Comparison of ENCODE assay signal across 9 mouse cellular contexts in genomic region chr11:53758791-53759351, GRCm38 (mm10). TPM values are rescaled to one million over a fixed set of nuclear protein-coding genes. Genes with fewer than 3 reads are reported as not detected.
DNase-seq lines count a peak whose midpoint lies in the region; ATAC-seq and TF ChIP-seq lines count a peak whose summit lies in the region.
"Had no signal": no experiment of that assay in that cellular context is flagged by ENCODE, and none has a peak within 500 bp of the region (broad histone marks: within the 10 kb centered on the region; RNA-seq: fewer than 3 reads in every experiment).

No protein-coding gene starts in this region.

- no peak overlapping the region for H3K4me3 ChIP-seq in heart, adult 2 months
- no peak overlapping the region for H3K4me3 ChIP-seq in MEL (ENCODE audit: control insufficient read depth in 1 of 2, insufficient read depth in 1 of 2, low read depth in 2 of 2, low read length in 2 of 2)
- H3K4me3 ChIP-seq in heart, embryonic 16.5 days (ENCODE audit: low read length): no peak overlapping the region

- H3K4me2 ChIP-seq in heart, embryonic 16.5 days (ENCODE audit: low read depth, low read length): no peak overlapping the region

- H3K79me2 ChIP-seq in heart, adult 2 months (replicated peaks; ENCODE audit: control insufficient read depth, insufficient read depth, low read length): no peaks in the 10 kb centered on the region
- no peaks in the 10 kb centered on the region; the same call in 1 of the 2 replicates for H3K79me2 ChIP-seq in MEL (ENCODE audit: control insufficient read depth, insufficient read depth, low read length, poor library complexity)

- TF ChIP-seq EP300 in heart, adult 2 months (IDR thresholded peaks at IDR 0.05; ENCODE audit: insufficient read depth, low read depth, low read length): 0 out of 2 replicates have a peak, but pooled peaks have one; percentile 64
- no peak for TF ChIP-seq EP300 in MEL (IDR thresholded peaks at IDR 0.05; ENCODE audit: low read depth in 1 of 2, low read length in 2 of 2)

- H3K27me3 ChIP-seq in heart, adult 2 months (ENCODE audit: control insufficient read depth, insufficient read depth, low read length): no peaks in the 10 kb centered on the region
- H3K27me3 ChIP-seq in MEL (ENCODE audit: control insufficient read depth in 1 of 2, insufficient read depth in 2 of 2, low read length in 2 of 2): no peaks in the 10 kb centered on the region; a peak in 1 of 4 replicates
- no peaks in the 10 kb centered on the region for H3K27me3 ChIP-seq in heart, embryonic 16.5 days (ENCODE audit: control insufficient read depth, insufficient read depth, low read length)

- no peak for TF ChIP-seq POLR2A in heart, adult 2 months (IDR thresholded peaks at IDR 0.05; ENCODE audit: insufficient read depth, low read depth, low read length)
- no peak for TF ChIP-seq POLR2A in MEL (IDR thresholded peaks at IDR 0.05; ENCODE audit: control insufficient read depth in 1 of 2, insufficient read depth in 1 of 2, low read depth in 1 of 2, low read length in 2 of 2, poor library complexity in 1 of 2)

- H3K4me1 ChIP-seq in heart, adult 2 months (ENCODE audit: control insufficient read depth, insufficient read depth, low read length): peaks cover 26% of the 10 kb centered on the region
- H3K4me1 ChIP-seq in MEL (ENCODE audit: control insufficient read depth in 1 of 2, insufficient read depth in 2 of 2, low read length in 2 of 2): peaks cover 0 to 2% of the 10 kb centered on the region in 2 experiments; a peak in 2 of 4 replicates
- peaks cover 38% of the 10 kb centered on the region for H3K4me1 ChIP-seq in heart, embryonic 16.5 days (ENCODE audit: control insufficient read depth, insufficient read depth, low read length)

- no peak overlapping the region for H3K9ac ChIP-seq in heart, adult 2 months (ENCODE audit: low read depth, low read length)
- no peak overlapping the region for H3K9ac ChIP-seq in MEL (ENCODE audit: control insufficient read depth, low read depth, low read length, poor library complexity, severe bottlenecking)
- no peak overlapping the region for H3K9ac ChIP-seq in heart, embryonic 16.5 days (ENCODE audit: low read length)

- WGBS in heart, adult 2 months: 47% methylated on average over 6 of the region's 6 CpGs
- WGBS in heart, embryonic 16.5 days: 44% methylated on average over 6 of the region's 6 CpGs

- ATAC-seq in heart, embryonic 16.5 days (replicated peaks; ENCODE audit: extremely low read depth, insufficient read depth, low FRiP score): 0 out of 2 replicates have a peak, but pooled peaks have one; percentile 18
- no peak for ATAC-seq in megakaryocyte progenitor cell, adult 5-6 weeks (replicated peaks; ENCODE audit: poor library complexity)

- peak; percentile 44 to 45 for DNase-seq in heart, adult 2 months
- DNase-seq in heart, postnatal 25 days (ENCODE audit: low spot score): no peak
- no peak for DNase-seq in MEL (ENCODE audit: low read depth, low spot score)
- DNase-seq in retina, postnatal 1 day: peak; percentile 7
- DNase-seq in left cerebral cortex, postnatal 10 days (ENCODE audit: extremely low spot score in 1 of 2, low spot score in 2 of 2): no peak
- DNase-seq in adrenal gland, adult 2 months: no peak

- no peaks in the 10 kb centered on the region for H3K9me3 ChIP-seq in MEL (replicated peaks; ENCODE audit: insufficient read depth, low read length)
- no peaks in the 10 kb centered on the region for H3K9me3 ChIP-seq in heart, embryonic 16.5 days (replicated peaks; ENCODE audit: control insufficient read depth, low read length)

- TF ChIP-seq RAD21 in MEL (IDR thresholded peaks at IDR 0.05; ENCODE audit: low read depth, low read length): peak; percentile 12

- peak; percentile 70 for TF ChIP-seq CTCF in heart, adult 2 months (IDR thresholded peaks at IDR 0.05)
- peak in 2 of 3 experiments; percentile 21 to 24; a peak in 2 of 6 replicates for TF ChIP-seq CTCF in MEL (IDR thresholded peaks at IDR 0.05 in 2 of 3, conservative IDR thresholded peaks at IDR 0.05 in 1 of 3; ENCODE audit: control insufficient read depth in 1 of 3, insufficient read depth in 1 of 3, low read depth in 2 of 3, low read length in 3 of 3, poor library complexity in 1 of 3, severe bottlenecking in 1 of 3)

- H3K36me3 ChIP-seq in heart, adult 2 months (ENCODE audit: control insufficient read depth, insufficient read depth, low read length): no peaks in the 10 kb centered on the region
- no peaks in the 10 kb centered on the region for H3K36me3 ChIP-seq in MEL (ENCODE audit: control insufficient read depth in 1 of 2, insufficient read depth in 2 of 2, low read length in 2 of 2)
- no peaks in the 10 kb centered on the region for H3K36me3 ChIP-seq in heart, embryonic 16.5 days (ENCODE audit: control insufficient read depth, insufficient read depth)

- H3K27ac ChIP-seq in heart, adult 2 months: peak overlapping the region; percentile 51
- no peak overlapping the region for H3K27ac ChIP-seq in MEL (ENCODE audit: control insufficient read depth, low read depth, low read length)
- H3K27ac ChIP-seq in heart, embryonic 16.5 days (ENCODE audit: low read length): peak overlapping the region; percentile 28

- intact Hi-C loops in heart, adult 2 months (cut with DNase I): loop anchor here (1.0 kb wide), 1 partner anchor 91 kb away; no protein-coding TSS in a partner anchor
- intact Hi-C loops in heart, postnatal 25 days (cut with DNase I): loop anchor here (1.0 kb wide), 1 partner anchor 90 kb away; no protein-coding TSS in a partner anchor
- intact Hi-C loops in left cerebral cortex, postnatal 10 days (cut with DNase I): no loop called here

TF ChIP-seq in MEL, 35 proteins besides CTCF, POLR2A, EP300 and RAD21 (continues in another document):
- TF ChIP-seq RCOR1 (IDR thresholded peaks at IDR 0.05; ENCODE audit: low read depth, low read length) (no peak), ZKSCAN1 (IDR thresholded peaks at IDR 0.05; ENCODE audit: low read depth, low read length) (no peak), NELFE (IDR thresholded peaks at IDR 0.05; ENCODE audit: low read depth, low read length) (no peak), CHD1 (IDR thresholded peaks at IDR 0.05; ENCODE audit: low read depth, low read length) (no peak), ELF1 (IDR thresholded peaks at IDR 0.05; ENCODE audit: low read depth, low read length) (no peak), GABPA (IDR thresholded peaks at IDR 0.05; ENCODE audit: low read depth, low read length) (no peak), TCF12 (IDR thresholded peaks at IDR 0.05; ENCODE audit: low read depth, low read length) (no peak), MAFK (IDR thresholded peaks at IDR 0.05; ENCODE audit: borderline replicate concordance, low read depth, low read length) (no peak), CHD2 (IDR thresholded peaks at IDR 0.05; ENCODE audit: low read length) (no peak)

RNA-seq across cellular contexts. Expression of gene Irf1, which starts 10.9 kb away (rescaled TPM):
- total RNA-seq in heart, adult 2 months (2021): 10 to 100 TPM; 15.2 to 19.7 TPM
- 20.5 and 28.6 TPM in 2 replicates for polyA plus RNA-seq in heart, adult 2 months (2012; rRNA removed)
- 10 to 100 TPM; 13.7 to 21.1 TPM for total RNA-seq in heart, postnatal 25 days (2021)
- 0.46 and 0.73 TPM in 2 replicates for total RNA-seq in MEL (2012; rRNA removed)
- 1 to 10 TPM in 1 of 2 experiments, not detected in 1; 1.9 TPM for polyA plus RNA-seq in MEL (2012; ENCODE audit: insufficient read depth in 1 of 2, insufficient read length in 2 of 2, low read depth in 1 of 2, low replicate concordance in 2 of 2, missing spikeins in 1 of 2)
- 17.2 and 25.7 TPM in 2 replicates for polyA plus RNA-seq in heart, embryonic 16.5 days (2015; fragmentation: Nextera tagmentation; extraction: Ambion mirVana)
- 25.0 and 29.8 TPM in 2 replicates for total RNA-seq in megakaryocyte progenitor cell, adult 5-6 weeks (2015)
- 32.9 and 46.8 TPM in 2 replicates for total RNA-seq in megakaryocyte progenitor cell, adult 5-6 weeks (2017)
- total RNA-seq in left cerebral cortex, postnatal 10 days (2021): 1 to 10 TPM; 2.3 to 3.3 TPM
- 10 to 100 TPM; 22.7 to 35.5 TPM for total RNA-seq in adrenal gland, adult 2 months (2021)
- polyA plus RNA-seq in adrenal gland, adult 2 months (2012; rRNA removed): 43.7 and 59.0 TPM in 2 replicates

RNA-seq across cellular contexts. Expression of gene Gm17334, which starts 14.1 kb away (rescaled TPM):
- under 1 TPM in 1 of 2 experiments, not detected in 1; 0.47 TPM for total RNA-seq in heart, adult 2 months (2021)
- 1.4 and 1.8 TPM in 2 replicates for polyA plus RNA-seq in heart, adult 2 months (2012; rRNA removed)
- total RNA-seq in heart, postnatal 25 days (2021): under 1 TPM in 1 of 2 experiments, not detected in 1; 0.31 TPM
- not detected in 2 replicates for total RNA-seq in MEL (2012; rRNA removed)
- not detected for polyA plus RNA-seq in MEL (2012; ENCODE audit: insufficient read depth in 1 of 2, insufficient read length in 2 of 2, low read depth in 1 of 2, low replicate concordance in 2 of 2, missing spikeins in 1 of 2)
- polyA plus RNA-seq in heart, embryonic 16.5 days (2015; fragmentation: Nextera tagmentation; extraction: Ambion mirVana): 0.16 and 0.53 TPM in 2 replicates
- not detected in 2 replicates for total RNA-seq in megakaryocyte progenitor cell, adult 5-6 weeks (2015)
- total RNA-seq in megakaryocyte progenitor cell, adult 5-6 weeks (2017): 0.37 TPM in 1 of 2 replicates, not detected in the other
- total RNA-seq in left cerebral cortex, postnatal 10 days (2021): under 1 TPM in 1 of 2 experiments, not detected in 1; 0.41 TPM
- under 1 TPM; 0.43 to 0.45 TPM for total RNA-seq in adrenal gland, adult 2 months (2021)
- 1.4 and 1.5 TPM in 2 replicates for polyA plus RNA-seq in adrenal gland, adult 2 months (2012; rRNA removed)
- polyA plus RNA-seq: neural tube, embryonic 14.5 days had no signal

RNA-seq across cellular contexts. Expression of gene Il5, which starts 38.3 kb away (rescaled TPM):
- not detected for total RNA-seq in heart, adult 2 months (2021)
- 0.12 and 0.21 TPM in 2 replicates for polyA plus RNA-seq in heart, adult 2 months (2012; rRNA removed)
- not detected for total RNA-seq in heart, postnatal 25 days (2021)
- total RNA-seq in MEL (2012; rRNA removed): not detected in 2 replicates
- polyA plus RNA-seq in MEL (2012; ENCODE audit: insufficient read depth in 1 of 2, insufficient read length in 2 of 2, low read depth in 1 of 2, low replicate concordance in 2 of 2, missing spikeins in 1 of 2): not detected
- polyA plus RNA-seq in heart, embryonic 16.5 days (2015; fragmentation: Nextera tagmentation; extraction: Ambion mirVana): not detected in 2 replicates
- total RNA-seq in megakaryocyte progenitor cell, adult 5-6 weeks (2015): not detected in 2 replicates
- total RNA-seq in megakaryocyte progenitor cell, adult 5-6 weeks (2017): not detected in 2 replicates
- total RNA-seq in left cerebral cortex, postnatal 10 days (2021): under 1 TPM in 1 of 2 experiments, not detected in 1; 0.30 TPM
- total RNA-seq in adrenal gland, adult 2 months (2021): not detected
- polyA plus RNA-seq in adrenal gland, adult 2 months (2012; rRNA removed): 0.06 and 0.12 TPM in 2 replicates
- polyA plus RNA-seq: neural tube, embryonic 14.5 days had no signal

RNA-seq across cellular contexts. Expression of gene Rad50, which starts 51.8 kb away (rescaled TPM):
- total RNA-seq in heart, adult 2 months (2021): 1 to 10 TPM; 6.8 TPM
- polyA plus RNA-seq in heart, adult 2 months (2012; rRNA removed): 1.9 and 3.0 TPM in 2 replicates
- 1 to 10 TPM; 6.3 to 6.7 TPM for total RNA-seq in heart, postnatal 25 days (2021)
- total RNA-seq in MEL (2012; rRNA removed): 41.2 and 44.6 TPM in 2 replicates
- polyA plus RNA-seq in MEL (2012; ENCODE audit: insufficient read depth in 1 of 2, insufficient read length in 2 of 2, low read depth in 1 of 2, low replicate concordance in 2 of 2, missing spikeins in 1 of 2): 100 to 1,000 TPM in 1 of 2 experiments, 10 to 100 TPM in 1; 32.6 to 447 TPM
- polyA plus RNA-seq in heart, embryonic 16.5 days (2015; fragmentation: Nextera tagmentation; extraction: Ambion mirVana): 19.9 and 23.9 TPM in 2 replicates
- total RNA-seq in megakaryocyte progenitor cell, adult 5-6 weeks (2015): 49.3 and 57.7 TPM in 2 replicates
- total RNA-seq in megakaryocyte progenitor cell, adult 5-6 weeks (2017): 66.5 and 79.1 TPM in 2 replicates
- total RNA-seq in left cerebral cortex, postnatal 10 days (2021): 1 to 10 TPM; 9.4 to 9.7 TPM
- 10 to 100 TPM; 11.6 to 13.8 TPM for total RNA-seq in adrenal gland, adult 2 months (2021)
- polyA plus RNA-seq in adrenal gland, adult 2 months (2012; rRNA removed): 2.6 and 3.6 TPM in 2 replicates

Comparison
In these comparisons a context has a peak if more than half of its experiments do, and no peak if none do; other contexts are left out.
1. DNase-seq: peak in heart, adult 2 months (2 of 2) and retina, postnatal 1 day (single experiment); none in heart, postnatal 25 days (single experiment), MEL (single experiment), left cerebral cortex, postnatal 10 days (0 of 2) and adrenal gland, adult 2 months (single experiment).